Mouse (Mus musculus) lung, postnatal 0 days (tissue): Measurements from ENCODE around the gene Fscn3.

Source experiments
- CTCF ChIP-seq: IDR thresholded peaks from 2 replicates; pipeline ENCODE4 v1.5.1; 2016; ENCODE audit warnings: antibody characterized with exemption, mild to moderate bottlenecking
- EP300 ChIP-seq: IDR thresholded peaks from 2 replicates; pipeline ENCODE4 v1.6.1; 2016; ENCODE audit warnings: antibody characterized with exemption, mild to moderate bottlenecking, control low read depth

DNA sequence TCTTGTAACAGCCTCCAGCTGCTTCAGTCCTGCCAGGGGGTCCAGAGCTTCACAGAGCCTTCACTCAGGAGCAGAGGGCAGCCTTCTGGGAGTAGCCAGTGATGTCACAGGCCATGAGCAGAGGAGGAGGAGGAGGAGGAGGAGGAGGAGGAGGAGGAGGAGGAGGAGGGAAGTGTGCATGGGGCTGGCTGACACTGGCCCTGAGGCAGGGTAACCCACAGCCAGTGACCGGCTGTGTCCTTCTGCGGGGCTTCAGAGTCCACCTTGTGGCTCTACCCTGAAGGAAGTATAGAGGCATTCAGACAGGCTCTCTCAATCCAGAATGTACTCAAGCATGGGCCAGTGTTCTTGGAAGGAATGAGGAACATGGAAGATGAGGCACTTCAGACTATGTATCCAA is 21.7 kb downstream of the Fscn3 start, which contains the start of gene Pax4:
- TF ChIP-seq EP300 (no peak), CTCF (no peak)
